ENCODE assay signal across 8 mouse cellular contexts in the genomic region with DNA sequence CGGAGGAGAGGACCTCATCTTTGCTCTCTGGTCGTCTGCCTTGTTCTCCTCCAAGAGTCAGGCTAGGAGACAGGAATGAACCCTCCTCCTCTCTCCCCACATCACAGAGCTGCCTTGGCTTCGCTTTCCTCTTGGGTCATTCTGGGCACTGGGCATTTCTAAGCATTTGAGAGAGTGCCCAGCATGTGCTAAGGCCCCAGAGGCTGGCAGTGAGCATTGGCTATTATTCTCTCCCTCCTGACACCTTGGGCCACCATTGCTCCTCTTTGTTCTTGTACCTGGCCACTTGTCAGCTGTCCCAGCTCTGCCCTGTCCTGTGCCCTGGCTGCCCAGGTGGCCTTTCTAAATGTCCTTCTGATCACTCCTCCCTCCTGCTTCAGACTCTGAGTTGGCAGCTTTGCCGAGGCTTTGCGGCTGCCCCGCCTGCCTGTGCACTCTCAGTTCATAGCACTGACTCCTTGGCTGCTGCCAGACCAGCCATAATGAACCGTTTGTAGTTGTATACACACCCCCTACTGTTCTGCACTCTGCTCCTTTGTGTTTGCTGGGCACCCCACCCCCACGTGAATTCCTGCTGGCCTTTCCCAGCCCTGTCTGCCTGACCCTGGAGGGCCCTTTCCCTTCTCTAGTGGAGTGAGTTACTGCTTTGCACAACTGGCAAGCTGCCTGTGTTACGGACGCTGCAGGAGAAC.
A peak's percentile ranks its signal among the peaks of the same experiment; 100 is the strongest.
DNase-seq lines count a peak whose midpoint lies in the region; TF ChIP-seq lines count a peak whose summit lies in the region.

No protein-coding gene starts in this region.

- peaks cover 66% of the 10 kb centered on the region for H3K36me3 ChIP-seq in midbrain, embryonic 10.5 days

- no peaks in the 10 kb centered on the region for H3K27me3 ChIP-seq in midbrain, embryonic 10.5 days (ENCODE audit: low read depth, poor library complexity, severe bottlenecking)

- no peak for TF ChIP-seq CTCF in cortical plate, adult 2 months (IDR thresholded peaks at IDR 0.05; ENCODE audit: extremely low read depth, insufficient read depth, low read length)

- DNase-seq in adrenal gland, postnatal 25 days, result peak; percentile 32
- DNase-seq in heart, adult 18-20 months, result peak; percentile 15 to 23
- peak; percentile 70 for DNase-seq in kidney, adult 18-20 months
- peak; percentile 25 to 39 for DNase-seq in left cerebral cortex, postnatal 36 days (ENCODE audit: low spot score in 2 of 2)
- DNase-seq in midbrain, embryonic 10.5 days (ENCODE audit: low spot score), result peak; percentile 55
- DNase-seq in telencephalon, adult 2 months (ENCODE audit: low read depth, low spot score), result peak; percentile 65
- no peak for DNase-seq in spleen, postnatal 14 days (ENCODE audit: low spot score in 2 of 2)

- no peak overlapping the region for H3K4me3 ChIP-seq in cortical plate, adult 2 months (ENCODE audit: insufficient read depth, low read length)
- peak overlapping the region; percentile 28; the same call in 1 of the 2 replicates for H3K4me3 ChIP-seq in midbrain, embryonic 10.5 days

- H3K9me3 ChIP-seq in midbrain, embryonic 10.5 days (replicated peaks), result no peaks in the 10 kb centered on the region

- H3K4me1 ChIP-seq in cortical plate, adult 2 months (ENCODE audit: control insufficient read depth, insufficient read depth, low read length), result no peaks in the 10 kb centered on the region
- peaks cover 32% of the 10 kb centered on the region for H3K4me1 ChIP-seq in midbrain, embryonic 10.5 days

- intact Hi-C loops in left cerebral cortex, postnatal 36 days (cut with DNase I), result no loop called here

- no peak for TF ChIP-seq POLR2A in cortical plate, adult 2 months (IDR thresholded peaks at IDR 0.05; ENCODE audit: extremely low read depth, insufficient read depth, low read length)

- WGBS in midbrain, embryonic 10.5 days, result 40% methylated on average over 10 of the region's 10 CpGs

- H3K27ac ChIP-seq in cortical plate, adult 2 months (ENCODE audit: insufficient read depth, low read length), result peak overlapping the region; percentile 32; the same call in 1 of the 2 replicates
- peak overlapping the region; percentile 81 for H3K27ac ChIP-seq in midbrain, embryonic 10.5 days (replicated peaks)

Comparison
In these comparisons a context has a peak if more than half of its experiments do, and no peak if none do; other contexts are left out.
1. DNase-seq: peak in adrenal gland, postnatal 25 days (single experiment), heart, adult 18-20 months (2 of 2), kidney, adult 18-20 months (single experiment), left cerebral cortex, postnatal 36 days (2 of 2), midbrain, embryonic 10.5 days (single experiment) and telencephalon, adult 2 months (single experiment); none in spleen, postnatal 14 days (0 of 2).